Mouse (Mus musculus): ENCODE data around the gene Sgk1.

DNA sequence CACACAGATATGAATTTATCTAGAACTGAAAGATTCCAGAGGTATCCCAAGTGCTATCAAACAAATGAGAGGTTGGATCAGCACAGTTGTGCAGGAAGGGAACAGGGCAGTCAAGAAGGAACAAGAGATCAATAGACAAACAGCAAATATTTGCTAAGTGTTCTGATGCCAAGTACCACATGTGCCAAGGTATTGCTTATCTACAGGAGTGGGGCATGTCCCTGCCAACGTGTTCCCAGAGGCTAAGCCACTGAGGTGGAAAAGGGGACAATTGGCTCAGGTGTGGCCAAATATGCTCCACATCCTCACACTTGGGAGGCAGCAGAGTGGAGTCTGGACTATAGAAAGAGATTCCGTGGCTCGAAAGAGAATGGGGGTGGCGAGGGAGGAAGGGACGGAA, 119.6 kb downstream of the Sgk1 start:
- TF ChIP-seq POLR2A (IDR thresholded peaks at IDR 0.05; ENCODE audit: extremely low read depth, insufficient read depth, low read length) (no peak), CTCF (IDR thresholded peaks at IDR 0.05; ENCODE audit: extremely low read depth, insufficient read depth, low read length) (no peak)

Data from cortical plate, adult 2 months (tissue).